Mouse (Mus musculus) heart, postnatal 0 days (tissue): ENCODE measurements at regions not wholly inside any gene's neighbourhood (a gene's known extent, or its start where the extent isn't known, plus 50 kb on each side); places are given as distances from the start of the nearest gene placed in this dataset.

Source experiments
- CTCF ChIP-seq: IDR thresholded peaks from 2 replicates; pipeline ENCODE4 v1.5.1; 2016; ENCODE audit warnings: antibody characterized with exemption, control low read depth, low read depth
- EP300 ChIP-seq: IDR thresholded peaks from 2 replicates; pipeline ENCODE4 v1.6.1; 2016; ENCODE audit warnings: antibody characterized with exemption, low read depth

- TF ChIP-seq CTCF (no peak), EP300 (no peak)
Observed at GRCm38 (mm10) chr9:16660940-16661339, 159.9 kb upstream of the Fat3 start.
